Mouse (Mus musculus) hindbrain, embryonic 13.5 days (tissue): ENCODE results near the gene Asb10. TPM values are rescaled to one million over a fixed set of nuclear protein-coding genes. Genes with fewer than 3 reads are reported as not detected.

Source experiments
- ATAC-seq: fragments of 200-750 bp; cut with Nextera tagmentation; 2 replicates; pipeline ENCODE4 v1.8.0; 2017; ENCODE audit warnings: moderate TSS enrichment; ENCODE audit not compliant: low FRiP score
- H3K27ac ChIP-seq: fragments of 300-500 bp; sonication (generic); 2 replicates; pipeline ENCODE4 v1.5.1; 2015; ENCODE audit warnings: inconsistent platforms, mild to moderate bottlenecking, moderate library complexity
- H3K27me3 ChIP-seq: fragments of 300-500 bp; sonication (generic); 2 replicates; pipeline ENCODE4 v1.6.1; 2015; ENCODE audit warnings: mild to moderate bottlenecking, inconsistent platforms
- H3K36me3 ChIP-seq: fragments of 300-500 bp; sonication (generic); 2 replicates; pipeline ENCODE4 v1.6.1; 2015; ENCODE audit warnings: mild to moderate bottlenecking, inconsistent platforms
- H3K4me1 ChIP-seq: fragments of 300-500 bp; sonication (generic); replicated peaks from 2 replicates; pipeline ENCODE4 v1.6.1; 2015; ENCODE audit warnings: inconsistent platforms
- H3K4me2 ChIP-seq: fragments of 300-500 bp; sonication (generic); 2 replicates; pipeline ENCODE4 v1.6.1; 2015; ENCODE audit warnings: inconsistent platforms, mild to moderate bottlenecking, moderate library complexity
- H3K4me3 ChIP-seq: fragments of 300-500 bp; sonication (generic); 2 replicates; pipeline ENCODE4 v1.5.1; 2015; ENCODE audit warnings: mild to moderate bottlenecking, inconsistent platforms
- H3K9ac ChIP-seq: fragments of 300-500 bp; sonication (generic); 2 replicates; pipeline ENCODE4 v1.6.1; 2015; ENCODE audit warnings: mild to moderate bottlenecking, inconsistent platforms
- H3K9me3 ChIP-seq: fragments of 300-500 bp; sonication (generic); 2 replicates; pipeline ENCODE4 v1.6.1; 2016; ENCODE audit warnings: inconsistent platforms
- WGBS: fragments of 180-500 bp; shearing (Covaris S2); methylation state at CpG from one replicate; pipeline ENCODE4 v1.1.7; 2015; 5-methylcytosine and 5-hydroxymethylcytosine counted together
- polyA plus RNA-seq: library from polyadenylated mRNA; unstranded; fragments of >200 nt; fragmentation: Nextera tagmentation; extraction: Ambion mirVana; gene quantifications from 2 replicates; pipeline ENCODE4 v1.2.1, GENCODE M21; 2015

Asb10 gene
- 0.16 and 0.49 TPM in 2 replicates for polyA plus RNA-seq

GRCm38 (mm10) chr5:24540387-24541143 lies at the start of gene Asb10:
TSS of gene Asb10 (minus strand) at chr5:24540978.
- 48% methylated on average over 14 of the region's 14 CpGs for WGBS
- ATAC-seq, result no peak
- Histone ChIP-seq H3K36me3 (no peaks in the 10 kb centered on the region), H3K9me3 (no peaks in the 10 kb centered on the region), H3K4me1 (peaks cover 22% of the 10 kb centered on the region), H3K27me3 (peaks cover 29% of the 10 kb centered on the region), H3K27ac (no peak within 1 kb of the TSS), H3K4me3 (no peak within 1 kb of the TSS), H3K4me2 (no peak within 1 kb of the TSS), H3K9ac (no peak within 1 kb of the TSS)

- peaks cover 42% of the 10 kb centered on the region for H3K4me1 ChIP-seq
- WGBS, result 90% methylated on average over 20 of the region's 20 CpGs
- no peak overlapping the region for H3K27ac ChIP-seq
- peaks cover 57% of the 10 kb centered on the region for H3K36me3 ChIP-seq
- no peaks in the 10 kb centered on the region for H3K9me3 ChIP-seq
- no peak overlapping the region for H3K4me2 ChIP-seq
- H3K9ac ChIP-seq, result no peak overlapping the region
- peaks cover 20% of the 10 kb centered on the region for H3K27me3 ChIP-seq
- no peak for ATAC-seq
- H3K4me3 ChIP-seq, result no peak overlapping the region
Measured at GRCm38 (mm10) chr5:24589511-24590500, 49.0 kb upstream of the Asb10 start.

GRCm38 (mm10) chr5:24587200-24587577 lies 46.4 kb upstream of the Asb10 start:
- H3K27me3 ChIP-seq, result peaks cover 16% of the 10 kb centered on the region
- ATAC-seq, result peak; percentile 33; the same call in 1 of the 2 replicates
- H3K9ac ChIP-seq, result peak overlapping the region; percentile 88
- H3K27ac ChIP-seq, result peak overlapping the region; percentile 86
- 29% methylated on average over 4 of the region's 4 CpGs for WGBS
- H3K36me3 ChIP-seq, result peaks cover 34% of the 10 kb centered on the region
- H3K4me3 ChIP-seq, result peak overlapping the region; percentile 86
- H3K4me1 ChIP-seq, result peaks cover 40% of the 10 kb centered on the region
- H3K4me2 ChIP-seq, result peak overlapping the region; percentile 97
- H3K9me3 ChIP-seq, result no peaks in the 10 kb centered on the region

GRCm38 (mm10) chr5:24586547-24587199 lies 45.9 kb upstream of the Asb10 start, which contains the start of gene Chpf2:
TSS of gene Chpf2 (plus strand) at chr5:24586741.
- WGBS, result 0% methylated on average over 43 of the region's 43 CpGs
- H3K27me3 ChIP-seq, result peaks cover 11% of the 10 kb centered on the region
- no peaks in the 10 kb centered on the region for H3K9me3 ChIP-seq
- peak within 1 kb of the TSS; percentile 88 for H3K9ac ChIP-seq
- peak within 1 kb of the TSS; percentile 97 for H3K4me2 ChIP-seq
- H3K4me1 ChIP-seq, result peaks cover 35% of the 10 kb centered on the region
- ATAC-seq, result peak; percentile 93
- H3K4me3 ChIP-seq, result peak within 1 kb of the TSS; percentile 86
- H3K36me3 ChIP-seq, result peaks cover 29% of the 10 kb centered on the region
- H3K27ac ChIP-seq, result peak within 1 kb of the TSS; percentile 86

GRCm38 (mm10) chr5:24586106-24586505 lies 45.3 kb upstream of the Asb10 start:
- 11% methylated on average over 8 of the region's 8 CpGs for WGBS
- peak; percentile 57 for ATAC-seq
- Histone ChIP-seq H3K9ac (peak overlapping the region; percentile 88), H3K36me3 (peaks cover 23% of the 10 kb centered on the region), H3K9me3 (no peaks in the 10 kb centered on the region), H3K27me3 (peaks cover 7% of the 10 kb centered on the region; the same call in 1 of the 2 replicates), H3K4me1 (peaks cover 29% of the 10 kb centered on the region), H3K4me3 (peak overlapping the region; percentile 86), H3K4me2 (peak overlapping the region; percentile 97), H3K27ac (peak overlapping the region; percentile 86)

GRCm38 (mm10) chr5:24578109-24578963 lies 37.6 kb upstream of the Asb10 start:
- no peak for ATAC-seq
- Histone ChIP-seq H3K36me3 (peaks cover 19% of the 10 kb centered on the region), H3K27ac (peak overlapping the region; percentile 83), H3K4me3 (peak overlapping the region; percentile 76), H3K4me2 (peak overlapping the region; percentile 63), H3K27me3 (no peaks in the 10 kb centered on the region), H3K4me1 (peaks cover 20% of the 10 kb centered on the region), H3K9ac (peak overlapping the region; percentile 64; the same call in 1 of the 2 replicates), H3K9me3 (no peaks in the 10 kb centered on the region)
- WGBS, result 65% methylated on average over 6 of the region's 6 CpGs

- peak within 1 kb of the TSS; percentile 83 for H3K27ac ChIP-seq
- H3K27me3 ChIP-seq, result no peaks in the 10 kb centered on the region
- peak within 1 kb of the TSS; percentile 76 for H3K4me3 ChIP-seq
- WGBS, result under 1% methylated on average over 48 of the region's 48 CpGs
- no peaks in the 10 kb centered on the region for H3K9me3 ChIP-seq
- H3K4me2 ChIP-seq, result peak within 1 kb of the TSS; percentile 88
- peak within 1 kb of the TSS; percentile 81 for H3K9ac ChIP-seq
- peak; percentile 96 for ATAC-seq
- peaks cover 28% of the 10 kb centered on the region for H3K36me3 ChIP-seq
- H3K4me1 ChIP-seq, result peaks cover 20% of the 10 kb centered on the region
Measured at GRCm38 (mm10) chr5:24577183-24577929, 36.6 kb upstream of the Asb10 start, which contains the start of gene Abcf2. TSS of gene Abcf2 (minus strand) at chr5:24577467.

- Histone ChIP-seq H3K27me3 (no peaks in the 10 kb centered on the region), H3K4me3 (peak overlapping the region; percentile 76), H3K9ac (peak overlapping the region; percentile 81), H3K4me2 (peak overlapping the region; percentile 88), H3K9me3 (no peaks in the 10 kb centered on the region), H3K27ac (peak overlapping the region; percentile 83), H3K36me3 (peaks cover 34% of the 10 kb centered on the region), H3K4me1 (peaks cover 20% of the 10 kb centered on the region)
- peak; percentile 28 for ATAC-seq
- WGBS, result under 1% methylated on average over 32 of the region's 32 CpGs
Measured at GRCm38 (mm10) chr5:24576801-24577182, 36.0 kb upstream of the Asb10 start.

- Histone ChIP-seq H3K4me1 (peaks cover 20% of the 10 kb centered on the region), H3K36me3 (peaks cover 43% of the 10 kb centered on the region), H3K9me3 (no peaks in the 10 kb centered on the region), H3K27ac (no peak overlapping the region), H3K27me3 (no peaks in the 10 kb centered on the region), H3K9ac (no peak overlapping the region), H3K4me3 (peak overlapping the region; percentile 76; the same call in 1 of the 2 replicates), H3K4me2 (peak overlapping the region; percentile 88)
- no peak for ATAC-seq
- WGBS, result 83% methylated on average over 1 of the region's 1 CpGs
Measured at GRCm38 (mm10) chr5:24575948-24576347, 35.2 kb upstream of the Asb10 start.

GRCm38 (mm10) chr5:24556709-24557108 lies 15.9 kb upstream of the Asb10 start, which contains the start of gene 4931409K22Rik:
TSS of gene 4931409K22Rik (minus strand) at chr5:24556809.
- H3K36me3 ChIP-seq, result no peaks in the 10 kb centered on the region
- 0 out of 2 replicates have a peak, but pooled peaks cover 7% of the 10 kb centered on the region for H3K27me3 ChIP-seq
- 87% methylated on average over 2 of the region's 2 CpGs for WGBS
- H3K4me2 ChIP-seq, result no peak within 1 kb of the TSS
- no peak within 1 kb of the TSS for H3K4me3 ChIP-seq
- no peak within 1 kb of the TSS for H3K27ac ChIP-seq
- peaks cover 4% of the 10 kb centered on the region; the same call in 1 of the 2 replicates for H3K9me3 ChIP-seq
- no peak for ATAC-seq
- no peak within 1 kb of the TSS for H3K9ac ChIP-seq
- peaks cover 3% of the 10 kb centered on the region for H3K4me1 ChIP-seq
